Mouse (Mus musculus): ENCODE data around the gene Zfp697.
"Not testable (repeated sequence)": the region's sequence is repeated elsewhere in the genome, so short reads cannot be mapped to it uniquely, and the experiment has no call there.

- not testable (repeated sequence) for TF ChIP-seq CTCF, POLR2A (IDR thresholded peaks at IDR 0.05; ENCODE audit: insufficient read depth, low read depth, low read length)
Measured at GRCm38 (mm10) chr3:98524552-98524951, 142.3 kb downstream of the Zfp697 start.

All from olfactory bulb, adult 2 months (tissue).